Mouse (Mus musculus): ENCODE data around the gene Syn3. TPM values are rescaled to one million over a fixed set of nuclear protein-coding genes. Genes with fewer than 3 reads are reported as not detected.

The Syn3 gene
- polyA plus RNA-seq, 1 experiment = 7.5 TPM

DNA sequence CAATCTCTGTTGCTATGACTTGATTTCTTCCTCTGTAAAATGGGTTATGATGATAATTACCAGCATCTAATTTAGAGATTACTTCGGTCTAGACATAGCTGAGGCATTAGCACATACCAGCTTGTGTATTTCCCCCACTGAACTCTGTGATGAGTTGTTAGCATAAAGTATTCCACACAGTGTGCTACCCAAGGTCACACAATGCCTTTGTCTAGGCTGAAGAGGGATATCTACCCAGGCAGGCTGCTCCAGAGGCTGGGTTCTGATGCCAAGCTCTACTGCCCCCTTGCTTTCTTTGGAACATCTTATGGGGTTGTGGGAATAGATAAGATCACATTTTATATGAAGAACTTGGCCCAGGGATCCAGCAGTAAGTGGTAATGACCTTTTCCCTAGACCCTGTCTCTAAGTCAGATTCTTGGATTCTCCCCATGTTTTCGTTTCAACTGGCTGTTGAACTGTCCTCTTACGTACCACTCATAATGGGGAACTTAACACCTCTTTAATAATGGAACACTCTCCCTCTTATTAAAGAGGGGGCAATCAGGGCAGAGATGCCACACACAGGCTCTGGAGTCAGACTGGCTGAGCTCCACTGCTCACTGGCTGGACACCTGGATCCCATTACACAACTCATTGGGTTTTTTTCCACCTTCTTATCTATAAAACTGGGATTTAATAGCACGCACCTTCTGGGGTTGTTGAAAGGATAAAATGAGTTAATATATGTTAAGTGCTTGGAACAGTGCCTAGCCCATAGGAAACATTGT lies 100.9 kb downstream of the Syn3 start:
- no peak overlapping the region for H3K27ac ChIP-seq (ENCODE audit: insufficient read depth, low read length)
- no peaks in the 10 kb centered on the region for H3K4me1 ChIP-seq (ENCODE audit: control insufficient read depth, insufficient read depth, low read length)
- no peak overlapping the region for H3K4me3 ChIP-seq (ENCODE audit: insufficient read depth, low read length)
- TF ChIP-seq CTCF (IDR thresholded peaks at IDR 0.05; ENCODE audit: extremely low read depth, insufficient read depth, low read length) (no peak), POLR2A (IDR thresholded peaks at IDR 0.05; ENCODE audit: extremely low read depth, insufficient read depth, low read length) (no peak)

DNA sequence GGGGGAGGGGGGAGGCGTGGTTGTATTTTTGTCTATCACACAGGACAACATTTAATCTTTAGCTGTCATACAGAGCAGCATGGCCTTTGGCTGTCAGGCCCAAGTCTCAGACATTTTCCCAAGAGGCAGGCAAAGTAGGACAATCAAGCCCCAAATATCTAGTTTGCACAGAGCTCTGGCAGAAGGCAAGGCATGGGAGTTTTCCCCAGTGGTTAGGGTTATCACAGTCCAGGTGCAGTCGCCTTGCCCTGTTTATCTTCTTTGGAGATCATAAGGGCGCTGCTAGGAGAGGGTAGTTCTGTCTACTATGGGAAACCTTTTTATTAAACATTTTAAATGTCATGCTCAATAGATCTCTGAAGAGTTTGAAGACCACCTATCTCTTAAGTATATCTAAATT lies 106.3 kb downstream of the Syn3 start:
- TF ChIP-seq POLR2A (IDR thresholded peaks at IDR 0.05; ENCODE audit: extremely low read depth, insufficient read depth, low read length) (no peak), CTCF (IDR thresholded peaks at IDR 0.05; ENCODE audit: extremely low read depth, insufficient read depth, low read length) (no peak)
- H3K4me1 ChIP-seq (ENCODE audit: control insufficient read depth, insufficient read depth, low read length) = peaks cover 5% of the 10 kb centered on the region; the same call in 1 of the 2 replicates
- no peak overlapping the region for H3K4me3 ChIP-seq (ENCODE audit: insufficient read depth, low read length)
- H3K27ac ChIP-seq (ENCODE audit: insufficient read depth, low read length) = no peak overlapping the region

DNA sequence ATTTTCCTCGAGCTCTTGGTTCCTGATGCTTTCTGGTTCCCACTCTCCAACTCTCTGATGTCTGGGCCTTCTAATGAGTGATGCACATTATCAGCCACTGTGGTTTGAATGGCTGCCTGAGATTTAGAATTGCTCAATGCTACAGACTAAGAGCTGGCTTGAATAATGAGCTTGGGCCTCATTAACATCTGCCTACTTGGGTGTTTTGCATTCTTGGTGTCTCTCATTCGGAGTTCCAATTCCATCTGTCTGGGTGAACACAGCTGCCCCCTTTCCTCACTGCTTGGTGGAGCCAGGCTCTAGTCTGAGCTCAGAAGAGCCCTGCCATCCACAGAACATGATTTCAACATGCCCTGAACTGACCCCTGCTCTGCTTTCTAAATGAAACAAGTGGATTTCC lies 108.8 kb downstream of the Syn3 start:
- no peak overlapping the region for H3K27ac ChIP-seq (ENCODE audit: insufficient read depth, low read length)
- H3K4me1 ChIP-seq (ENCODE audit: control insufficient read depth, insufficient read depth, low read length) = peaks cover 5% of the 10 kb centered on the region; the same call in 1 of the 2 replicates
- H3K4me3 ChIP-seq (ENCODE audit: insufficient read depth, low read length) = no peak overlapping the region
- TF ChIP-seq POLR2A (IDR thresholded peaks at IDR 0.05; ENCODE audit: extremely low read depth, insufficient read depth, low read length) (no peak), CTCF (IDR thresholded peaks at IDR 0.05; ENCODE audit: extremely low read depth, insufficient read depth, low read length) (no peak)

DNA sequence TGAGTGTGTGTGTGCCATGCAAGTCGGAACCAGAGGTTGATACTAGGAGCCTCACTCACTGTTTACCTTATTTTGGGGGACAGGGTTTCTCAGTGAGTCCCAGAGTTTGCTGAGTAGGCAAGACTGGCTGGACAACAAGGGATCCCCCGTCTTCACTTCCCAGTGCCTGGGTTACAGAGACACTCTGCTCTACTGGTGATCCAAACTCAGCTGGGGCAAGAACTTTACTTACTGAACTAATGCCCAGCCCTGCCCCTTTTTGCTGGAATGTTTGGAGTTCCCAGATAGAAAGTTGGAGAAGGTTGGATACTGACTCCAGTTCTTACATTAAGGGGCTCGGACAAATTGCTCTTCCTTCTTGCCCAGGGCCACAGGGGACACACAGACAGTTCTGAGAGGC lies 109.3 kb downstream of the Syn3 start:
- Histone ChIP-seq H3K4me3 (ENCODE audit: insufficient read depth, low read length) (no peak overlapping the region), H3K27ac (ENCODE audit: insufficient read depth, low read length) (no peak overlapping the region), H3K4me1 (ENCODE audit: control insufficient read depth, insufficient read depth, low read length) (peaks cover 5% of the 10 kb centered on the region; the same call in 1 of the 2 replicates)
- TF ChIP-seq POLR2A (IDR thresholded peaks at IDR 0.05; ENCODE audit: extremely low read depth, insufficient read depth, low read length) = no peak
- TF ChIP-seq CTCF (IDR thresholded peaks at IDR 0.05; ENCODE audit: extremely low read depth, insufficient read depth, low read length) = no peak

DNA sequence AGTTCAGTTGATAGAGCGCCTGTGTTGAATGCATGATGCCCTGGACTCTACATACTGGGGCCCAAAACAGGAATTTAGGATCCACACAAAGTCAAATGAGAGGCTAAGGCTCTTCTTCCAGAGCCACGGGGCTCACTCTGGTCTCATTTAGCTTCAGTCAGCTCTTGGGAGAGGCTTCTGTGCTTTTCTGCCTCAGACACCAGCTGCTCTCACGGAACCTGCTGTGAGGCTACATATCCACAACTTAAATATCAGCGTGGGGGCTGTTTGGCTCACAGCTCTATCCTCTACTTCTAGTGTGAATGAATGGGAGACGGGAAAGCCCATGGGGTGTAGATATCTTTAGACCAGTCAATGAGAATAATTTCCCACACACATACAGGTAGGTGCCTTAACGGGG lies 109.9 kb downstream of the Syn3 start:
- Histone ChIP-seq H3K4me1 (ENCODE audit: control insufficient read depth, insufficient read depth, low read length) (peaks cover 5% of the 10 kb centered on the region; the same call in 1 of the 2 replicates), H3K27ac (ENCODE audit: insufficient read depth, low read length) (no peak overlapping the region), H3K4me3 (ENCODE audit: insufficient read depth, low read length) (no peak overlapping the region)
- TF ChIP-seq CTCF (IDR thresholded peaks at IDR 0.05; ENCODE audit: extremely low read depth, insufficient read depth, low read length) = no peak
- no peak for TF ChIP-seq POLR2A (IDR thresholded peaks at IDR 0.05; ENCODE audit: extremely low read depth, insufficient read depth, low read length)

DNA sequence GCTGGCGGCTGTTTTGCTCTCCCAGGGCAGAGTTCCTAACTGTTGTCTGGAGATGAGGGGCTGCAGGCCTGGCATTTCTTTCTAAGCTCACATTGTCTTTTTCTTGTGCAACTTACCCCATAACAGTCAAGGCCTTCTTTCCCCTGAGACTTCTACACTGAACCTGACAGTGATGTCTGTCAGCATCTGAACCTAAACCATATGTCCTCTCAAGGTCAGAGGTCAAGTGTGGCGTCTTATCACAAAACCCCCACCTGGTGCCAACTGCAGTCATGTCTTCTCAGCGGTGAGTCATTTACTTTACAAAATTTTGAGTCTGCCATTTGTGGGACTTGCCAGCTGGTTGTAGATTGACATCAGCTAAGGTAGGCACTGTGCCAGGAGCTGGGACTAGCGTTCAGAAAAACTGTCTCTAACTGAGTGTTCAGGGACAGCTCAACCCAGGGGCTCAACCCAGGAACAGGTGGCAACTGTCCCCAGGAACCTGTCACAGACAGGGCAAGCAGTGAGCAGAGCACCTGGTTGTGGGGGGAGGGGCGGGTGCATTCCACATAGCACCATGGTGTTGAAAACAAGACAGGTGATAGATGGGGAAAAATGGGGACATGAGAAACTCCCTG lies 110.8 kb downstream of the Syn3 start:
- no peak overlapping the region for H3K4me3 ChIP-seq (ENCODE audit: insufficient read depth, low read length)
- peaks cover 5% of the 10 kb centered on the region; the same call in 1 of the 2 replicates for H3K4me1 ChIP-seq (ENCODE audit: control insufficient read depth, insufficient read depth, low read length)
- no peak for TF ChIP-seq POLR2A (IDR thresholded peaks at IDR 0.05; ENCODE audit: extremely low read depth, insufficient read depth, low read length)
- no peak for TF ChIP-seq CTCF (IDR thresholded peaks at IDR 0.05; ENCODE audit: extremely low read depth, insufficient read depth, low read length)
- no peak overlapping the region for H3K27ac ChIP-seq (ENCODE audit: insufficient read depth, low read length)

DNA sequence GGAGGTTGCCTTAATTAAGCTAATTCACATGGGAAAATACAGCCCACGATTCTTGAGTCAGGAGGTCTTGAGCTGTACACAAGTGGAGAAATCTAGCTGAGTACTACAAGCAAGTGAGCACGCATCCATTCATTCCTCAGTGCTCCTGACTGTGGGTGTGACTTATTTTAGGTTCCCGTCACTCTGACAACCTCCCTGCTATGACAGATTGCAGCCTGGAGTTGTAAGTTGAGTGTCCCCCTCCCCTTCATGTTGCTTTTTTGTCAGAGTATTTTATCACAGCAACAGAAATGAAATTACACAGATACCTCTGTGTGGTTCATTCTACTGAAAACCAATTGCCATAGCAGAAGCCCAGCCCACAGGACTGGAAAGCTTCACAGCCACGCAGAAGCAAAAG lies 112.5 kb downstream of the Syn3 start:
- Histone ChIP-seq H3K27ac (ENCODE audit: insufficient read depth, low read length) (no peak overlapping the region), H3K4me1 (ENCODE audit: control insufficient read depth, insufficient read depth, low read length) (peaks cover 5% of the 10 kb centered on the region; the same call in 1 of the 2 replicates), H3K4me3 (ENCODE audit: insufficient read depth, low read length) (no peak overlapping the region)
- TF ChIP-seq POLR2A (IDR thresholded peaks at IDR 0.05; ENCODE audit: extremely low read depth, insufficient read depth, low read length) (no peak), CTCF (IDR thresholded peaks at IDR 0.05; ENCODE audit: extremely low read depth, insufficient read depth, low read length) (no peak)

DNA sequence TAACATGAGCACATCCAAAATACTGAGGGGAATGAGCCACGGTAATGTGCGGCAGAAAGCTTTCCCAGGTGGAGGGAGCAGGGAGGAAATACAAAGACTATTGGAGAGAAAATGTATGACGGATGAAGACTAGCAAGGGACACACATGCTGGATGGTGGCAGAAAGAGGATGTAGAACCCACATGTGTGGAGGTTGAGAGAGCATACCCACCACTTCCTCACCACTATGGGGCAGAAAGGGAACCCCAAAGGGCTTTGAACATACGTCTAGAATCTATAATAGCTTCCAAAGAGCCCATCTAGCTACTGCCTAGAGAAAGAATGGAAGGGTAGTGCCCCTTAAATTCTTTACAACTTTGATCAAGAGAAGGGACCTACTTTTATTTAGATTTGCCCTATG lies 113.0 kb downstream of the Syn3 start:
- Histone ChIP-seq H3K27ac (ENCODE audit: insufficient read depth, low read length) (no peak overlapping the region), H3K4me3 (ENCODE audit: insufficient read depth, low read length) (no peak overlapping the region), H3K4me1 (ENCODE audit: control insufficient read depth, insufficient read depth, low read length) (peaks cover 5% of the 10 kb centered on the region; the same call in 1 of the 2 replicates)
- TF ChIP-seq CTCF (IDR thresholded peaks at IDR 0.05; ENCODE audit: extremely low read depth, insufficient read depth, low read length) = no peak
- no peak for TF ChIP-seq POLR2A (IDR thresholded peaks at IDR 0.05; ENCODE audit: extremely low read depth, insufficient read depth, low read length)

DNA sequence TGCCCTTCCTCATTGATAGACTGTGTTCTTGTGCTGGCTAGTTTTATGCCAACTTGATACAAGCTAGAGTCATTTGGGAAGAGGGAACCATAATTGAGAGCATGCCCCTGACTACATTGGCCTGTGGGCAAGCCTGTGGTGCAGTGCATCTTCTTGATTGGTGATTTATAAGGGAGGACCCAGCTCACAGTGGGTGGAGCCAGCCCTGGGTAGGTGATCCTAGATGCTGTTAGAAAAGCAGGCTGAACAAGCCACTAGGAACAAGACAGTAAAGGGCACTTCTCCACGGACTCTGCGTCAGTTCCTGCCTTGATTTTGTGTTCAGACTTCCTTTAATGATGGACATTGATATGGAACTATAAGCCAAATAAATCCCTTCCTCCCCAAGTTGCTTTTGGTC lies 114.0 kb downstream of the Syn3 start:
- TF ChIP-seq POLR2A (IDR thresholded peaks at IDR 0.05; ENCODE audit: extremely low read depth, insufficient read depth, low read length) (no peak), CTCF (IDR thresholded peaks at IDR 0.05; ENCODE audit: extremely low read depth, insufficient read depth, low read length) (no peak)
- H3K4me1 ChIP-seq (ENCODE audit: control insufficient read depth, insufficient read depth, low read length) = peaks cover 3% of the 10 kb centered on the region; the same call in 1 of the 2 replicates
- no peak overlapping the region for H3K4me3 ChIP-seq (ENCODE audit: insufficient read depth, low read length)
- no peak overlapping the region for H3K27ac ChIP-seq (ENCODE audit: insufficient read depth, low read length)

DNA sequence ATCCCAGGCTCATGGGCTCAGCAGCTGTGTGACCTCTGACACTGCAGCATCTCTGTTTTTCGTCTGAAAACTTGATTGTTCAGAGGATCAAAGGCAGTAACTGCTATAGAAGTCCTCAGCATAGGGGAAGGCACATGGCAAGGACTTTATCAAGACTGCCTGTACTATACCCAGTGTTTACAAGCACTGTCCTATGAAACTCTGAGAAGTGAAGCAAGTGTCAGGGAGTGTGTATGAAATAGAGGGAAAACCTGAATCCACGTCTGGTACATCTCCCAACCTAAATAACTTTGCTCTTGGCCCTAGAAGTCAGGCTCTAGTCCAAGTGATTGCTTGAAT lies 116.8 kb downstream of the Syn3 start:
- TF ChIP-seq POLR2A (IDR thresholded peaks at IDR 0.05; ENCODE audit: extremely low read depth, insufficient read depth, low read length) (no peak), CTCF (IDR thresholded peaks at IDR 0.05; ENCODE audit: extremely low read depth, insufficient read depth, low read length) (no peak)
- Histone ChIP-seq H3K4me3 (ENCODE audit: insufficient read depth, low read length) (no peak overlapping the region), H3K27ac (ENCODE audit: insufficient read depth, low read length) (no peak overlapping the region), H3K4me1 (ENCODE audit: control insufficient read depth, insufficient read depth, low read length) (no peaks in the 10 kb centered on the region)

All from cortical plate, adult 2 months (tissue).